Mouse (Mus musculus): ENCODE data around the gene Pld5.

Gene Pld5

GRCm38 (mm10) chr1:176167114-176167513 lies 108.0 kb downstream of the Pld5 start:
- no peak for DNase-seq

- DNase-seq = no peak
Observed at GRCm38 (mm10) chr1:176145306-176145705, 129.8 kb downstream of the Pld5 start.

GRCm38 (mm10) chr1:176134379-176134778 lies 140.7 kb downstream of the Pld5 start:
- no peak for DNase-seq

- no peak for DNase-seq
Observed at GRCm38 (mm10) chr1:176125771-176126170, 149.3 kb downstream of the Pld5 start.

- no peak for DNase-seq
Observed at GRCm38 (mm10) chr1:176124441-176124840, 150.7 kb downstream of the Pld5 start.

- DNase-seq = no peak
Observed at GRCm38 (mm10) chr1:176123781-176124180, 151.3 kb downstream of the Pld5 start.

- no peak for DNase-seq
Observed at GRCm38 (mm10) chr1:176115604-176116003, 159.5 kb downstream of the Pld5 start.

- DNase-seq = peak; percentile 57
Observed at GRCm38 (mm10) chr1:176098685-176099320, 176.3 kb downstream of the Pld5 start.

GRCm38 (mm10) chr1:176092119-176092518 lies 183.0 kb downstream of the Pld5 start:
- peak; percentile 7 for DNase-seq

GRCm38 (mm10) chr1:176089382-176089781 lies 185.7 kb downstream of the Pld5 start:
- DNase-seq = no peak

GRCm38 (mm10) chr1:176085952-176086648 lies 189.0 kb downstream of the Pld5 start:
- DNase-seq = no peak

- DNase-seq = no peak
Observed at GRCm38 (mm10) chr1:176082306-176082705, 192.8 kb downstream of the Pld5 start.

GRCm38 (mm10) chr1:176080969-176081368 lies 194.1 kb downstream of the Pld5 start:
- no peak for DNase-seq

GRCm38 (mm10) chr1:176078410-176078809 lies 196.7 kb downstream of the Pld5 start:
- DNase-seq = no peak

- DNase-seq = no peak
Observed at GRCm38 (mm10) chr1:176076799-176077198, 198.3 kb downstream of the Pld5 start.

GRCm38 (mm10) chr1:176075810-176076209 lies 199.3 kb downstream of the Pld5 start:
- no peak for DNase-seq

- DNase-seq = peak; percentile 24
Observed at GRCm38 (mm10) chr1:176075409-176075808, 199.7 kb downstream of the Pld5 start.

- no peak for DNase-seq
Observed at GRCm38 (mm10) chr1:176074526-176074925, 200.6 kb downstream of the Pld5 start.

- DNase-seq = no peak
Observed at GRCm38 (mm10) chr1:176065281-176065680, 209.8 kb downstream of the Pld5 start.

- no peak for DNase-seq
Observed at GRCm38 (mm10) chr1:176064471-176064870, 210.6 kb downstream of the Pld5 start.

GRCm38 (mm10) chr1:176053653-176054052 lies 221.5 kb downstream of the Pld5 start:
- DNase-seq = no peak

GRCm38 (mm10) chr1:176046995-176047394 lies 228.1 kb downstream of the Pld5 start:
- DNase-seq = no peak

GRCm38 (mm10) chr1:176046375-176046774 lies 228.7 kb downstream of the Pld5 start:
- no peak for DNase-seq

GRCm38 (mm10) chr1:176043056-176043455 lies 232.1 kb downstream of the Pld5 start:
- no peak for DNase-seq

- no peak for DNase-seq
Observed at GRCm38 (mm10) chr1:176039923-176040322, 235.2 kb downstream of the Pld5 start.

All from embryo, embryonic 11 days (tissue).